Mouse (Mus musculus) NIH3T3 (cell line): Measurements from ENCODE around the gene 1700010B08Rik.

Experiments used
- DNase-seq: peaks from one replicate; pipeline ENCODE4 v3.0.0-alpha.2; 2012; ENCODE audit warnings: low read depth

Gene 1700010B08Rik

GRCm38 (mm10) chr2:173722251-173722857, 3.1 kb downstream of the 1700010B08Rik start:
- DNase-seq: no peak

GRCm38 (mm10) chr2:173724382-173724781, 5.2 kb downstream of the 1700010B08Rik start:
- DNase-seq: no peak

- DNase-seq: no peak
These were observed 6.0 kb downstream of the 1700010B08Rik start for GRCm38 (mm10) chr2:173724940-173725807.

- no peak for DNase-seq
These were observed 6.6 kb downstream of the 1700010B08Rik start for GRCm38 (mm10) chr2:173725819-173726218.

- peak; percentile 77 for DNase-seq
These were observed 11.3 kb downstream of the 1700010B08Rik start for GRCm38 (mm10) chr2:173730444-173730966.

- no peak for DNase-seq
These were observed 15.2 kb downstream of the 1700010B08Rik start for GRCm38 (mm10) chr2:173734426-173734825.

GRCm38 (mm10) chr2:173737222-173737989, 18.2 kb downstream of the 1700010B08Rik start, which contains the start of gene Vapb:
Vapb (plus strand) TSS chr2:173737511.
- peak; percentile 100 for DNase-seq

- DNase-seq: peak; percentile 17
These were observed 19.0 kb downstream of the 1700010B08Rik start for GRCm38 (mm10) chr2:173738232-173738631.

GRCm38 (mm10) chr2:173739107-173739506, 19.9 kb downstream of the 1700010B08Rik start:
- no peak for DNase-seq

GRCm38 (mm10) chr2:173742090-173742489, 22.9 kb downstream of the 1700010B08Rik start:
- peak; percentile 14 for DNase-seq

- DNase-seq: no peak
These were observed 23.5 kb downstream of the 1700010B08Rik start for GRCm38 (mm10) chr2:173742744-173743143.

GRCm38 (mm10) chr2:173744070-173744815, 25.0 kb downstream of the 1700010B08Rik start:
- DNase-seq: no peak

GRCm38 (mm10) chr2:173748961-173749659, 29.9 kb downstream of the 1700010B08Rik start:
- no peak for DNase-seq

GRCm38 (mm10) chr2:173755433-173756144, 36.4 kb downstream of the 1700010B08Rik start:
- no peak for DNase-seq

- DNase-seq: no peak
These were observed 38.5 kb downstream of the 1700010B08Rik start for GRCm38 (mm10) chr2:173757624-173758155.

- no peak for DNase-seq
These were observed 41.4 kb downstream of the 1700010B08Rik start for GRCm38 (mm10) chr2:173760607-173761006.

- no peak for DNase-seq
These were observed 45.4 kb downstream of the 1700010B08Rik start for GRCm38 (mm10) chr2:173764629-173765028.

- no peak for DNase-seq
These were observed 48.9 kb downstream of the 1700010B08Rik start for GRCm38 (mm10) chr2:173767959-173768595.

GRCm38 (mm10) chr2:173769183-173769582, 50.0 kb downstream of the 1700010B08Rik start:
- DNase-seq: no peak
